Mouse (Mus musculus) liver, embryonic 11.5 days (tissue): Measurements from ENCODE around the gene Abi1. TPM values are rescaled to one million over a fixed set of nuclear protein-coding genes. Genes with fewer than 3 reads are reported as not detected.
"Not testable (repeated sequence)": the region's sequence is repeated elsewhere in the genome, so short reads cannot be mapped to it uniquely, and the experiment has no call there.

Experiments
- ATAC-seq: fragments of 200-750 bp; cut with Nextera tagmentation; replicated peaks from 2 replicates; pipeline ENCODE4 v1.8.0; 2017; ENCODE audit warnings: moderate number of reproducible peaks, mild to moderate bottlenecking, moderate TSS enrichment, moderate library complexity; ENCODE audit not compliant: low FRiP score
- DNase-seq: peaks from one replicate; pipeline ENCODE4 v3.0.0-alpha.2; 2017; ENCODE audit warnings: low spot score
- H3K27ac ChIP-seq: fragments of 300-500 bp; sonication (generic); 2 replicates; pipeline ENCODE4 v1.5.1; 2014; ENCODE audit warnings: mild to moderate bottlenecking, low read depth, low read length, control low read depth
- H3K27me3 ChIP-seq: fragments of 300-500 bp; sonication (generic); replicated peaks from 2 replicates; pipeline ENCODE4 v1.6.1; 2014; ENCODE audit warnings: low read length, mixed read lengths; ENCODE audit not compliant: control insufficient read depth, insufficient read depth
- H3K36me3 ChIP-seq: fragments of 300-500 bp; sonication (generic); 2 replicates; pipeline ENCODE4 v1.6.1; 2014; ENCODE audit warnings: mild to moderate bottlenecking, low read length, moderate library complexity, mixed read lengths; ENCODE audit not compliant: control insufficient read depth, insufficient read depth
- H3K4me1 ChIP-seq: fragments of 300-500 bp; sonication (generic); replicated peaks from 2 replicates; pipeline ENCODE4 v1.6.1; 2014; ENCODE audit warnings: low read length, mixed read lengths; ENCODE audit not compliant: control insufficient read depth, insufficient read depth
- H3K4me2 ChIP-seq: fragments of 300-500 bp; sonication (generic); 2 replicates; pipeline ENCODE4 v1.6.1; 2014; ENCODE audit warnings: mild to moderate bottlenecking, control low read depth, moderate library complexity
- H3K4me3 ChIP-seq: fragments of 300-500 bp; sonication (generic); 2 replicates; pipeline ENCODE4 v1.5.1; 2014; ENCODE audit warnings: low read depth, low read length, control low read depth
- H3K9ac ChIP-seq: fragments of 300-500 bp; sonication (generic); 2 replicates; pipeline ENCODE4 v1.6.1; 2014; ENCODE audit warnings: low read depth, low read length, control low read depth
- H3K9me3 ChIP-seq: fragments of 300-500 bp; sonication (generic); 2 replicates; pipeline ENCODE4 v1.6.1; 2016; ENCODE audit warnings: low read length, inconsistent platforms, mixed read lengths; ENCODE audit not compliant: control insufficient read depth
- WGBS: fragments of 180-500 bp; shearing (Covaris S2); extraction: QIAGEN DNeasy Blood & Tissue Kit; methylation state at CpG from one replicate; pipeline ENCODE4 v1.1.7; 2014; 5-methylcytosine and 5-hydroxymethylcytosine counted together
- polyA plus RNA-seq: library from polyadenylated mRNA; unstranded; fragments of >200 nt; fragmentation: Nextera tagmentation; extraction: Ambion mirVana; gene quantifications from 2 replicates; pipeline ENCODE4 v1.2.1, GENCODE M21; 2014

Gene Abi1
- polyA plus RNA-seq, 1 experiment from 2014 or later: 31.2 TPM

- DNase-seq (no peak), ATAC-seq (no peak)
- 61% methylated on average over 4 of the region's 4 CpGs for WGBS
- H3K9ac ChIP-seq: no peak overlapping the region
- H3K4me3 ChIP-seq: no peak overlapping the region
- H3K4me2 ChIP-seq: no peak overlapping the region
- peaks cover 3% of the 10 kb centered on the region; the same call in 1 of the 2 replicates for H3K4me1 ChIP-seq
- H3K36me3 ChIP-seq: no peaks in the 10 kb centered on the region
- no peak overlapping the region for H3K27ac ChIP-seq
- no peaks in the 10 kb centered on the region for H3K27me3 ChIP-seq
- no peaks in the 10 kb centered on the region; the same call in 1 of the 2 replicates for H3K9me3 ChIP-seq
Measured at GRCm38 (mm10) chr2:23041457-23041856, 1.4 kb upstream of the Abi1 start.

- ATAC-seq, H3K4me1 ChIP-seq, H3K4me3 ChIP-seq, H3K9me3 ChIP-seq, DNase-seq, H3K27me3 ChIP-seq, H3K9ac ChIP-seq, H3K36me3 ChIP-seq, H3K27ac ChIP-seq: not testable (repeated sequence)
- WGBS: 78% methylated on average over 7 of the region's 7 CpGs
- peak overlapping the region; percentile 34; the same call in 1 of the 2 replicates for H3K4me2 ChIP-seq
Measured at GRCm38 (mm10) chr2:23040690-23041089, 649 bp upstream of the Abi1 start.

GRCm38 (mm10) chr2:23039082-23040000 is 700 bp downstream of the Abi1 start:
- H3K27me3 ChIP-seq: no peaks in the 10 kb centered on the region
- peaks cover 3% of the 10 kb centered on the region; the same call in 1 of the 2 replicates for H3K4me1 ChIP-seq
- DNase-seq (no peak), ATAC-seq (peak; percentile 78)
- peak overlapping the region; percentile 98 for H3K9ac ChIP-seq
- H3K27ac ChIP-seq: peak overlapping the region; percentile 97
- H3K4me2 ChIP-seq: peak overlapping the region; percentile 65
- no peaks in the 10 kb centered on the region for H3K36me3 ChIP-seq
- WGBS: under 1% methylated on average over 53 of the region's 59 CpGs
- H3K9me3 ChIP-seq: no peaks in the 10 kb centered on the region
- peak overlapping the region; percentile 99 for H3K4me3 ChIP-seq

GRCm38 (mm10) chr2:23035467-23035866 is 4.6 kb downstream of the Abi1 start:
- Histone ChIP-seq H3K4me1 (peaks cover 7% of the 10 kb centered on the region), H3K27ac (no peak overlapping the region), H3K36me3 (peaks cover 2% of the 10 kb centered on the region; the same call in 1 of the 2 replicates), H3K27me3 (no peaks in the 10 kb centered on the region), H3K4me3 (no peak overlapping the region), H3K9ac (no peak overlapping the region), H3K9me3 (no peaks in the 10 kb centered on the region), H3K4me2 (no peak overlapping the region)
- WGBS: 87% methylated on average over 1 of the region's 1 CpGs
- ATAC-seq: no peak
- DNase-seq: no peak

- Histone ChIP-seq H3K4me2 (no peak overlapping the region), H3K4me3 (no peak overlapping the region), H3K27me3 (no peaks in the 10 kb centered on the region), H3K27ac (no peak overlapping the region), H3K9me3 (no peaks in the 10 kb centered on the region), H3K36me3 (peaks cover 2% of the 10 kb centered on the region; the same call in 1 of the 2 replicates), H3K9ac (no peak overlapping the region), H3K4me1 (peaks cover 7% of the 10 kb centered on the region)
- no peak for ATAC-seq
- WGBS: 85% methylated on average over 3 of the region's 3 CpGs
- DNase-seq: no peak
Measured at GRCm38 (mm10) chr2:23034692-23035435, 5.2 kb downstream of the Abi1 start.

GRCm38 (mm10) chr2:23030631-23031030 is 9.4 kb downstream of the Abi1 start:
- no peaks in the 10 kb centered on the region for H3K9me3 ChIP-seq
- H3K9ac ChIP-seq: no peak overlapping the region
- H3K4me1 ChIP-seq: peaks cover 12% of the 10 kb centered on the region
- H3K4me2 ChIP-seq: no peak overlapping the region
- no peak overlapping the region for H3K27ac ChIP-seq
- no peaks in the 10 kb centered on the region for H3K27me3 ChIP-seq
- DNase-seq (no peak), ATAC-seq (peak; percentile 56)
- WGBS: 86% methylated on average over 4 of the region's 4 CpGs
- H3K4me3 ChIP-seq: no peak overlapping the region
- H3K36me3 ChIP-seq: peaks cover 2% of the 10 kb centered on the region; the same call in 1 of the 2 replicates

- no peaks in the 10 kb centered on the region for H3K27me3 ChIP-seq
- 85% methylated on average over 4 of the region's 4 CpGs for WGBS
- ATAC-seq: no peak
- H3K4me3 ChIP-seq: no peak overlapping the region
- DNase-seq: no peak
- H3K4me2 ChIP-seq: no peak overlapping the region
- H3K9me3 ChIP-seq: no peaks in the 10 kb centered on the region
- peaks cover 2% of the 10 kb centered on the region; the same call in 1 of the 2 replicates for H3K36me3 ChIP-seq
- H3K9ac ChIP-seq: no peak overlapping the region
- no peak overlapping the region for H3K27ac ChIP-seq
- H3K4me1 ChIP-seq: peaks cover 12% of the 10 kb centered on the region
Measured at GRCm38 (mm10) chr2:23028826-23029225, 11.2 kb downstream of the Abi1 start.

GRCm38 (mm10) chr2:23026379-23026778 is 13.7 kb downstream of the Abi1 start:
- Histone ChIP-seq H3K4me1 (peaks cover 27% of the 10 kb centered on the region), H3K27me3 (no peaks in the 10 kb centered on the region), H3K4me3 (no peak overlapping the region), H3K36me3 (no peaks in the 10 kb centered on the region), H3K9me3 (no peaks in the 10 kb centered on the region), H3K9ac (no peak overlapping the region), H3K27ac (no peak overlapping the region), H3K4me2 (no peak overlapping the region)
- no peak for DNase-seq
- 56% methylated on average over 1 of the region's 1 CpGs for WGBS
- ATAC-seq: peak; percentile 81
